Comparison of ENCODE assay signal across 13 mouse cellular contexts in genomic region chr11:113339770-113340169, GRCm38 (mm10).
DNase-seq lines count a peak whose midpoint lies in the region; ATAC-seq and TF ChIP-seq lines count a peak whose summit lies in the region.
"Had no signal": no experiment of that assay in that cellular context is flagged by ENCODE, and none has a peak within 500 bp of the region (broad histone marks: within the 10 kb centered on the region; RNA-seq: fewer than 3 reads in every experiment).

No protein-coding gene starts in this region.

- DNase-seq in left cerebral cortex, postnatal 14 days (ENCODE audit: low spot score in 2 of 2): peak; percentile 37 to 67
- no peak for DNase-seq in left cerebral cortex, adult 11 months (ENCODE audit: low spot score)
- peak; percentile 54 for DNase-seq in thymus, adult 2 months
- DNase-seq in cerebellum, adult 9-10 months: no peak
- DNase-seq in embryonic facial prominence, embryonic 10.5 days (ENCODE audit: low spot score): no peak
- DNase-seq in layer of hippocampus, postnatal 14 days (ENCODE audit: low spot score in 2 of 2): no peak
- DNase-seq: liver; retina, postnatal 1 day had no signal

- H3K27ac ChIP-seq in bone marrow macrophage, adult 2 months (ENCODE audit: insufficient read depth, low read depth, low read length): no peak overlapping the region
- H3K27ac ChIP-seq in thymus, adult 2 months (ENCODE audit: control insufficient read depth, insufficient read depth, low read length): no peak overlapping the region
- H3K27ac ChIP-seq in embryonic facial prominence, embryonic 10.5 days (replicated peaks): no peak overlapping the region
- H3K27ac ChIP-seq: heart, embryonic 13.5 days had no signal

- TF ChIP-seq CTCF in bone marrow macrophage, adult 2 months (IDR thresholded peaks at IDR 0.05; ENCODE audit: low read depth, low read length): no peak
- no peak for TF ChIP-seq CTCF in thymus, adult 2 months (IDR thresholded peaks at IDR 0.05; ENCODE audit: borderline replicate concordance, control insufficient read depth, extremely low read depth, insufficient read depth, low read length, poor library complexity)

- no peaks in the 10 kb centered on the region for H3K27me3 ChIP-seq in thymus, adult 2 months (ENCODE audit: control insufficient read depth, insufficient read depth, low read length)
- H3K27me3 ChIP-seq in embryonic facial prominence, embryonic 10.5 days (replicated peaks; ENCODE audit: low read depth, poor library complexity, severe bottlenecking): no peaks in the 10 kb centered on the region; the same call in 1 of the 2 replicates
- H3K27me3 ChIP-seq: heart, embryonic 13.5 days had no signal

- H3K4me3 ChIP-seq in bone marrow macrophage, adult 2 months (ENCODE audit: insufficient read depth, low read length): peak overlapping the region; percentile 16
- no peak overlapping the region for H3K4me3 ChIP-seq in thymus, adult 2 months (ENCODE audit: control insufficient read depth, insufficient read depth, low read length)
- no peak overlapping the region for H3K4me3 ChIP-seq in embryonic facial prominence, embryonic 10.5 days
- H3K4me3 ChIP-seq: heart, embryonic 13.5 days; myocyte had no signal

- 0 out of 2 replicates have a peak, but pooled peaks cover 12% of the 10 kb centered on the region for H3K9me3 ChIP-seq in embryonic facial prominence, embryonic 10.5 days
- H3K9me3 ChIP-seq: heart, embryonic 13.5 days had no signal

- peak; percentile 83 for ATAC-seq in megakaryocyte progenitor cell, adult 5-6 weeks (replicated peaks; ENCODE audit: poor library complexity)
- ATAC-seq: inflammation-experienced regulatory T-cells, adult 6 months had no signal

- WGBS in thymus, adult 2 months: 9% methylated on average over 8 of the region's 8 CpGs
- WGBS in embryonic facial prominence, embryonic 10.5 days: 81% methylated on average over 8 of the region's 8 CpGs

- intact Hi-C loops in left cerebral cortex, postnatal 14 days (cut with DNase I): no loop called here

- H3K4me1 ChIP-seq in bone marrow macrophage, adult 2 months (ENCODE audit: control insufficient read depth, insufficient read depth, low read length): peaks cover 11% of the 10 kb centered on the region
- H3K4me1 ChIP-seq in thymus, adult 2 months (replicated peaks; ENCODE audit: control insufficient read depth, insufficient read depth, low read length): peaks cover 19% of the 10 kb centered on the region
- H3K4me1 ChIP-seq in embryonic facial prominence, embryonic 10.5 days: peaks cover 18% of the 10 kb centered on the region

- TF ChIP-seq POLR2A in bone marrow macrophage, adult 2 months (IDR thresholded peaks at IDR 0.05; ENCODE audit: borderline replicate concordance, low read depth, low read length): no peak
- TF ChIP-seq POLR2A in thymus, adult 2 months (IDR thresholded peaks at IDR 0.05; ENCODE audit: control insufficient read depth, extremely low read depth, insufficient read depth, low read length, poor library complexity): no peak

- no peaks in the 10 kb centered on the region for H3K36me3 ChIP-seq in thymus, adult 2 months (ENCODE audit: control insufficient read depth, insufficient read depth, low read length)
- 0 out of 2 replicates have a peak, but pooled peaks cover 5% of the 10 kb centered on the region for H3K36me3 ChIP-seq in embryonic facial prominence, embryonic 10.5 days (replicated peaks)

Comparison
In these comparisons a context has a peak if more than half of its experiments do, and no peak if none do; other contexts are left out.
1. DNase-seq: peak in left cerebral cortex, postnatal 14 days (2 of 2) and thymus, adult 2 months (single experiment); none in left cerebral cortex, adult 11 months (single experiment), cerebellum, adult 9-10 months (single experiment), embryonic facial prominence, embryonic 10.5 days (single experiment) and layer of hippocampus, postnatal 14 days (0 of 2).